Mouse (Mus musculus): ENCODE measurements around the gene Stt3b.
"Not testable (repeated sequence)": the region's sequence is repeated elsewhere in the genome, so short reads cannot be mapped to it uniquely, and the experiment has no call there.

Stt3b gene

DNA sequence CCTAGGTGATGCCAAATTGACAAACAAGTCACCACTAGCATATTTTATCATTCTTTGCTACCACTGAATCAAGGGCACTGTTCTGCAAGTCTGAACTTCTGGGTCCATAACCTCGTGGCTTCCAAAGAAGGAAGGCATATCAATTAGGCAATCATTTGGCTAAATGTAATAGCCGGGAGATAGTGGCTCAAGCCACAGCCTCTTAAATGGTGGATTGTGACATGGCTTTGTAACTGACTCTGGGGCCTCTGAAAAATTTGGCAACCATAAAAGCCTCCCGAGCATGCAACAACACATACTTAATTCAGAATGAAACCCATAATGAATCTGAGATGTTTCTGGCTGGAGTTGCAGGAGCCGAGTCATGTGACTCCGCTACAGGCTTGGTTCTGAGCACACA is 6.8 kb upstream of the Stt3b start:
- DNase-seq: no peak

GRCm38 (mm10) chr9:115314556-115314955 is 4.3 kb upstream of the Stt3b start:
- peak; percentile 64 for DNase-seq

DNA sequence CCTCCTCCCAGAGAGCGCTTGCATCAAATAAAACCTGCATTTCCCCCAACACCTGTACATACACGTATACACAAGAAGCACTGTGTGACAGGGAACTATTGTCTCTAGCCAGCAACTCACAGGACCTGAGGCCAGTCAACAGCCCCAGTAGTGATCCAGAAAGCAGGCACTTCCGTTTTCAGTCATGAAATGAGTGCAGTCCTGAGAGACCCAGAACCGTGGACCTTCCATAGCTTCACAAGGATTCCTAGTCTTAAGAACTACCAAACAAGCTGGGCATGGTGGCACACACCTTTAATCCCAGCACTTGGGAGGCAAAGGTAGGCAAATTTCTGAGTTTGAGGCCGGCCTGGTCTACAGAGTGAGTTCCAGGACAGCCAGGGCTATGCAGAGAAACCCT is 3.6 kb upstream of the Stt3b start:
- DNase-seq: no peak

DNA sequence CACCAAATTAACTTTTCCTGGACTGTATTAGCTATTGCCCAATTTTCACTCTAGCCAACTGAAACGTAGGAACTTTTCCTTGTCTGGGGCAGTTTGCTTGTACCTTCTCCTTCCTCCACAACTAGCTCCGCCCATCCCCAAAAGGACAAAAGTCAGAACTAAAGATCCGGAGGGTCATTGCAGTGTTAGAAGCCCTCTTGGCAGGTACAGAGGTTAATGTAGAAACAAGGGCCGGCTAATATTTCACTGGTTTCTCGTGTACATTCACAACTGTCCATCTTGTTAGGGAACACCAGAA is 951 bp upstream of the Stt3b start:
- DNase-seq: peak; percentile 54

- DNase-seq: peak; percentile 87
Measured at GRCm38 (mm10) chr9:115309977-115310345, 260 bp downstream of the Stt3b start.

GRCm38 (mm10) chr9:115309381-115309971 is 745 bp downstream of the Stt3b start:
- DNase-seq: no peak

DNA sequence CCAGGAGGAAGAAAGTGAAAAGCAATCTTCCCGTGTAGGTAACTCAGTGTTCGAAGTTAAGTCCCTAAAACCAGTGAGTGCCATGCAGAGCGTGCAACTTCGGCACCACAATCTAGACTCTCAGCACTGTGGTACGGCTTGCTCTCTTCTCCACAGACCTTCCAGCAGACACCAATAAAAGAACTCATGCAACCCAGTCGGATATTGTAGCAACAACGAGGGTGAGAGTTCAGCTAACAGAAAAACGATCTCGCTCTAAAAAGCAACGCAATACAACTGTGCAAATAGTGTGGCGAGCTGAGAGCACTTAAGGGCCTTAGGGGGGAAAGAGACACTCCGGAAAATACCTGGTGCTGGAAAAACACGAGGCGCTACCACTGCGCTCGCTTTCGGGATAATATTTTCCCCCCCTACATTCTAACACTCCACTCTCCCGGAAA is 1.3 kb downstream of the Stt3b start:
- DNase-seq: peak; percentile 71

DNA sequence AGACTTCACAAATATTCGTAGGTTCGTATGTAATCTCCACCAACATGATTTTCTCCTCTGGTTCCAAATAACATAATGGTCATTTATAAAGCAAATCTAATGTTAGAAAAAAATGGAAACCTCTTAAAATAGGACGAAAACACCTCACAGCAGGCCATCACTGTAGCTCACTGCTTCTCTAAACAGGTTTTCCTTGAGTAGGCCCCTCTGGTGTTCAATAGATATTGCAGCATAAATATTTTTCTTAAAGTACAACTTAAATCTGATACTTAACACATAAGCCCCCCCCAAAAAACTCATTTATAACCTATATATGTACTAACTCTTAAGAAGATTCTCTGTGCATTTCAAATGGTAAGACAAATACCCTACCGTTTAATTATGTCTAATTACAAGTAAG is 1.8 kb downstream of the Stt3b start:
- DNase-seq: no peak

GRCm38 (mm10) chr9:115306202-115306601 is 4.0 kb downstream of the Stt3b start:
- peak; percentile 66 for DNase-seq

DNA sequence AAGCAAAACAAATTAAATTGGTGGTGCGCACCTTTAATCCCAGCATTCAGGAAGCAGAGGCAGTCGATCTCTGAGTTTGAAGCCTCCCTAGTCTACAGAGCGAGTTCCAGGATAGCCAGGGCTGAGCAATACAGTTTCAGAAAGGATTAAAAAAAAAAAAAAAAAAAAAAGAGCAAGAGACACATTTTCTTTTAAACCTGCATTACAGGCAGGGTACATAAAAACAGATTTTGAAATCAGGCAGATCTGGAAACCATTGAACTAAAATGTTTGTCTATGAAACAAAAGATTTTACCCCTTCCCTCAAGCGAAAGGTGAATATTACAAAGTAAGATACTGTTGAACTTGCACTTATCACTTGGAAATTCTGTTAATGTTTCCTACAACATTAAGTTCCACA is 6.1 kb downstream of the Stt3b start:
- no peak for DNase-seq

DNA sequence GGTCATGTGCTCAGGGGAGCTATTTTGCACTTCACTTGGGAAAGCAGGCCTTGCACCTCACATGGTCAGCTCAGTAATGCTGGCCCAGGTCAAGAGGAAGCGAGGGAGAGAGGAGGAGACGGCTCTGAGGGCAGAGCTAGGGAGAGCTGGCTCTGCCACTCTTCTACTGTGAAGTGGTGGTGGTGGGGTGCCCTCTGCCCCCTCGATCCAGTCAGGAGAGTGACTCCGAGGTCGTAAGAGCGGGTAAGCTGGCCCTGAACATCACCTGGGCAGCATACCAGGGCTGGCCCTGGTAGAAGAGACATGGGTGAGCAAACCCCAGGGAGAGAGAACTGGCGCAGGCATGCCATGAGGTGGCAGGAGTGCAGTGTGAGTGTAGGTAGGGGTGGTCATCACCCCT is 8.6 kb downstream of the Stt3b start:
- DNase-seq: no peak

GRCm38 (mm10) chr9:115301002-115301579 is 9.1 kb downstream of the Stt3b start:
- no peak for DNase-seq

- DNase-seq: no peak
Measured at GRCm38 (mm10) chr9:115296738-115297137, 13.5 kb downstream of the Stt3b start.

DNA sequence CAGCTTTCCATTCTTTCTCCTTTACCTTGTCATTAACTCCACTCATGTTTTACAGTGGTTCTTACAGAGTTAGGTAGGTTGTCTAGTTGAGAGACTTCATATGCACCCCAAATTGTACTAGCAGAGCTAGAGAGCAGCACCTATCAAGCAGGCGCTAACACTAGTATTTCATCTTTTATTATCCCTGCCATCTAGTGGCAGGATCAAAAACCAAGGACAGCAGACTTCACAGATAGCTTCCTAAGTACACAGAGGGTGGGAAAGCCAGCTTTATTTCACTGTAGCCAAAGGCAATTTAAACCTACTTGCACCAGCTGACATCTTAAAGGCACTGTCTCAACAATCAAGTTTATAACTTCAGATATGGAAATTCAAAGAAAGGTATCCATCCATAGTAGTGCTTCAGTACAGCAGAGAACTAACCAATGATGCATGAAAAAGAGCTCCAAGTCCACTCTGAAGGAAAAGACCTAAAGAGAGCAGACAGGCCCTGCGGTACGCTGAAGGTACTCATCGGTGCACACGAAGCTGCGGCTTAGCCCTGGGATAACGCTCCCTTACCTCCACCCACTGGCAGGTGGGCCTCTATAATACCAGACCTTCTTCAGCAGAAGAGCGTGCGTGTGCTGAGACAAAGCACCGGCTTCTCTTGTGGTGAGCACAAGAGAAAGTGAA is 16.2 kb downstream of the Stt3b start:
- DNase-seq: peak; percentile 52

DNA sequence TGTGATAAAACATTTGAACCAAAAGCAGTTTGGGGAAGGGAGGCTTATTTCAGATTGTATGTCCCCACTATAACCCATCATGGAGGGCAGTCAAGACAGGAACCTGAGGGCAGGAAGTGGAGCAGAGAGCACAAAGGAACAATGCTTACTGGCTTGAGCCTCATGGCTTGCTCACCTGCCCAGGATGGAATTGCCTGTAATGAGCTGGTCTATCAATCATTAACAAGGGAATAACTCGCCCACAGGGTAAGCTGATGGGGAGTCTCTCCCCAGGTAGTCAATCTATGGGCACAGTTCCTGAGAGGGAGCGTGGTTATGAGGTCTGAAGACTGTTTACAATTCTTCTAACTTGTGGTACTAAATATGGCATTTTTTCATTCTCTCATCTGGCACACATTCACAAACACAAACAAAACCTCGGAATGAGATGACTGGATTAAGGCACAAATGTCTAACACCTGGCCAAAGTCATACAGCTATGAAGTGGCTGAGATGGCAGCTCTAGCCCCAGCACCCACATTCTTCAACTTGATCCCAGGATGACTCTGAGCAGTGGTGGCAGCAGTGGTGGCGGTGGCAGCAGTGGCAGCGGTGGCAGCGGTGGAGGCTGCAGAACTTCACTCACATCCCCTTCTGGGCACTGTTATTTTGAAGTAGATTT is 22.3 kb downstream of the Stt3b start:
- DNase-seq: peak; percentile 18

DNA sequence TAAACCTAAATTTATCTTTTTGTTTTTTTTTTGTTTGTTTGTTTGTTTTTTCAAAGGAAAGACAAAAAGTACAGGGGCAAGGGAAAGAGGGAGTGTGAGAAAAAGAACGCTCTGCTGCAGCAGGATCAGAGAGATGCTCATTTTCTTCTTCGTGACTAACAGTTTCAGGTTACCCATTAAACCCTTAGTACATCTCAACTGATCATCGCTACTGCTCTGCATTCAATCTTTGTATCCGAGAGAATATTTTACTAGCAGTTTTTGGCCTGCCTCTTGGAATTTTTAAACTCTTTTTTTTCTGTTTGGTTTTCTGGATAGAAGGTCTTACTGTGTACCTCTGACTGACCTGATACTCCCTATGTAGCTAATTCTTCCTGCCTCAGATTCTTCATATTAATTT is 25.8 kb downstream of the Stt3b start:
- no peak for DNase-seq

DNA sequence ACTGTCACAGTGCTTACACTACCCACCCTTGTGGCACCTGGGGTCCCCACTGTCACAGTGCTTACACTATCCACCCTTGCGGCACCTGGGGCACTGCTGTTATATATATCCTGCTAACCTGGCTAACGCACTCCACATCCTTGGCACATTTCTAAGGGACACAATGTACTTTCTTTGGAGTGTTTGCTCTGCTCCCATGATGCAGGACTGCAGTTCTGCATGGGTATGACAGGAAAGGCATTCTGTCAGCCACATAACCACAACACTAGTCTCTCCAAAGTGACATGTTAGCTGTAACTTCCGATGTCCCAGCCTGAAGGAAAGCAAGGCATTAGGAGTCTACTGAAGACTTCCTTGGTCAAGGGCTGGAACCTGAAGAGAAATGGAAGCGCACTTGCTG is 26.8 kb downstream of the Stt3b start:
- peak; percentile 70 for DNase-seq

GRCm38 (mm10) chr9:115278641-115279040 is 31.6 kb downstream of the Stt3b start:
- no peak for DNase-seq

GRCm38 (mm10) chr9:115274806-115275205 is 35.4 kb downstream of the Stt3b start:
- DNase-seq: no peak

DNA sequence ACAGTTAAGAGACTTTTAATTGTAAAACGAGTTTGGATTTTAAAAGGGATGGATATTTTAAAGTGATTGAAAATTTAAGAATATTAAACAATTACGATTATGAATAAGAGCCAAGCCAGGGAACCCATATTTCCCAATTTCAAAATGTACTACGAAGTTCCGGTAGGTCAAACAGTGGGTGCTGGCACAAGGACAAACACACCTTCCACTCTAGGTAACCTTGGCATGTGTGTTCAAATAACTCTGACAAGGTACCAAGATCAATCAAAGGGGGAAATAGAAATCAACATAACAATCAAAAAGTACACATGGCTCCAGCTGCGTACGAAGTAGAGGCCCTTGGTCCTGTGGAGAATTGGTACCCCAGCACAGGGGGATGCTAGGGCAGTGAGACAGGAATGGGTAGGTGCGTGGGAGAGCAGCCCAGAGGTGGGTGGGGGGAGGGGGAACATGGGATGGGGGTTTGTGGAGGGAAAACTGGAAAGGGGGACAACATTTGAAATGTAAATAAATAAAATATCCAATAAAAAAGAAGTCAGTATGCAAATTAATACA is 37.0 kb downstream of the Stt3b start:
- DNase-seq: peak; percentile 18

DNA sequence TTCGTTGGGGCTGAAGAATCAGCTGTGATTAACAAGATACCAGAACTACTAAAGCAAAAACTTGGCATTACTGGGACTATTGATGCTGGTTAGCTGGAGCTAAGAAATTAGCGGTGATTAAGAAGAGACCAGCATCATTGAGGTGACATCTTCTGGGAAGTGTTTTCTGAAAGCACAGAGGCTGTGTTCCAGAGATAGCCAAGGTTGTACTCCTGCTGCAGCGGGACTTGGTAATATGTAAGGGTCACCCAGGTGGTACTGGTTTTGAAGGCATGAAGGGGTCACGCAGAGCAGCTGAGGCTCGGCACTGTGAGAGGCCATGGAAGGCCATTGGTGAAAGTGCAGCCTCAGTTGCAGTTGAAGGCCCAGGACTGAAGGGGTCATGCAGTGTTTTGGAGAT is 37.8 kb downstream of the Stt3b start:
- not testable (repeated sequence) for DNase-seq

GRCm38 (mm10) chr9:115271556-115271955 is 38.7 kb downstream of the Stt3b start:
- DNase-seq: peak; percentile 23

DNA sequence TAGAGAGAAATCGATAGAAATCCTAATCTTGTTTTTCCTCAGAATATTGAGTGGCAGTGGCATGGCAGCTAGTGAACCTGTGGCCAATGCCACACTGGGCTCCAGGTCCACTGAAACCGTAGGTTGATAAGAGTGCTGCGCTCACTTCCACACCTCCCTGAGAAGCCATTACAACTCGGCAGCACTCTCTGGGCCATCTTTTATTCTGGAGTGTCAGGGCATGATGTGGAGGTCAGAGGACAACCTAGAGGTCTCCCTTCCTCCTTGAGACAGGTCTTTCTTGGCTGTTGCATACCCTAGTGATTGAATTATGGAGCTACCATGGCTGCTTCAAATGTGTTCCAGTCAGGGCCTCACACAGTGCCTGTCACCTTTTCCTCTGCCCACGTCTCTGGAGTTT is 48.3 kb downstream of the Stt3b start:
- DNase-seq: no peak

DNA sequence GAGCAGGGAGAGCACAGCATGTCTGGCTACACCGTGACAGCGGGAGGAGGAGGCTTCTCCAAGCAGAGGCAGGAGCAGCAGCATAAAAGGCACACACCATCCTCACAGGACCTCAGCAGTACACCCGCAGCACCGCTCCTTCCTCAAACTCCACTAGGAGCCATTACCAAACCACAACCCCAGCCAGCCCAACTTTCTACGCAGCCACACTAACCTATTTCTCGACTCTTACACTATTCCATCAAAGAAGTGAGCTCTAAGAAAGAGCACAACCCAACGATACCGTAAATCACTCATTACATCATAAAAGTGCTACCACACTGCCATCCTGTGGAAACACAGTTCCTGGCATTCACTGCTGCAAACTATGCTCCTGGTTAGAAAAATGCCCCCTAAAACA is 48.8 kb downstream of the Stt3b start:
- peak; percentile 47 for DNase-seq

Data from lung, postnatal 36 days (tissue).